In genomic region chr14:33136843-33137242, GRCm38 (mm10) we compare ENCODE assay signal across 27 mouse cellular contexts. TPM values are rescaled to one million over a fixed set of nuclear protein-coding genes. Genes with fewer than 3 reads are reported as not detected.
DNase-seq lines count a peak whose midpoint lies in the region; ATAC-seq and TF ChIP-seq lines count a peak whose summit lies in the region.
"Had no signal": no experiment of that assay in that cellular context is flagged by ENCODE, and none has a peak within 500 bp of the region (broad histone marks: within the 10 kb centered on the region; RNA-seq: fewer than 3 reads in every experiment).

No protein-coding gene starts in this region.

- H3K9ac ChIP-seq in hindbrain, embryonic 12.5 days = no peak overlapping the region
- H3K9ac ChIP-seq in hindbrain, embryonic 11.5 days (ENCODE audit: low read depth, low read length) = no peak overlapping the region
- no peak overlapping the region for H3K9ac ChIP-seq in midbrain, embryonic 13.5 days (replicated peaks)
- H3K9ac ChIP-seq in midbrain, embryonic 14.5 days (replicated peaks; ENCODE audit: low read length) = no peak overlapping the region
- no peak overlapping the region for H3K9ac ChIP-seq in midbrain, postnatal 0 days (replicated peaks; ENCODE audit: low read length, poor library complexity, severe bottlenecking)
- H3K9ac ChIP-seq in lung, postnatal 0 days (replicated peaks; ENCODE audit: low read depth) = no peak overlapping the region
- H3K9ac ChIP-seq: embryonic facial prominence, embryonic 13.5 days; forebrain, embryonic 12.5 days; forebrain, embryonic 15.5 days; heart, embryonic 12.5 days; heart, embryonic 15.5 days; hindbrain, embryonic 14.5 days had no signal

- H3K9me3 ChIP-seq in hindbrain, embryonic 12.5 days (replicated peaks) = no peaks in the 10 kb centered on the region
- no peaks in the 10 kb centered on the region for H3K9me3 ChIP-seq in hindbrain, embryonic 11.5 days (ENCODE audit: control insufficient read depth, low read length)
- no peaks in the 10 kb centered on the region; the same call in 1 of the 2 replicates for H3K9me3 ChIP-seq in midbrain, embryonic 13.5 days
- H3K9me3 ChIP-seq in midbrain, embryonic 10.5 days (replicated peaks) = no peaks in the 10 kb centered on the region
- H3K9me3 ChIP-seq in midbrain, embryonic 14.5 days (ENCODE audit: control insufficient read depth, low read length) = no peaks in the 10 kb centered on the region
- no peaks in the 10 kb centered on the region for H3K9me3 ChIP-seq in midbrain, postnatal 0 days (ENCODE audit: low read length)
- H3K9me3 ChIP-seq in lung, postnatal 0 days (ENCODE audit: low read length) = no peaks in the 10 kb centered on the region
- H3K9me3 ChIP-seq: embryonic facial prominence, embryonic 10.5 days; embryonic facial prominence, embryonic 13.5 days; forebrain, embryonic 12.5 days; forebrain, embryonic 15.5 days; heart, embryonic 12.5 days; heart, embryonic 15.5 days had no signal

- DNase-seq in hindbrain, embryonic 11.5 days (ENCODE audit: low spot score) = no peak
- DNase-seq in midbrain, embryonic 10.5 days (ENCODE audit: low spot score) = no peak
- peak; percentile 55 for DNase-seq in midbrain, embryonic 14.5 days
- DNase-seq in midbrain, postnatal 0 days (ENCODE audit: low spot score) = no peak
- DNase-seq in lung, postnatal 0 days (ENCODE audit: low spot score) = no peak
- DNase-seq in ovary, postnatal 36 days (ENCODE audit: low spot score) = no peak
- DNase-seq: adrenal gland, adult 2 months; adrenal gland, postnatal 14 days; cerebellum, adult 11-12 months; cerebellum, adult 8-10 months; cerebellum, postnatal 10 days; cerebellum, postnatal 36 days; embryo, embryonic 11 days; gastrocnemius, postnatal 25 days; heart, adult 18-20 months; heart, postnatal 10 days; heart, postnatal 4 days had no signal

- no peaks in the 10 kb centered on the region for H3K27me3 ChIP-seq in hindbrain, embryonic 12.5 days
- H3K27me3 ChIP-seq in hindbrain, embryonic 11.5 days (ENCODE audit: control insufficient read depth, insufficient read depth, low read length) = no peaks in the 10 kb centered on the region
- peaks cover 57% of the 10 kb centered on the region for H3K27me3 ChIP-seq in midbrain, embryonic 13.5 days
- no peaks in the 10 kb centered on the region; the same call in 1 of the 2 replicates for H3K27me3 ChIP-seq in midbrain, embryonic 10.5 days (ENCODE audit: low read depth, poor library complexity, severe bottlenecking)
- H3K27me3 ChIP-seq in midbrain, embryonic 14.5 days (ENCODE audit: control insufficient read depth, insufficient read depth, low read length) = peaks cover 5% of the 10 kb centered on the region; the same call in 1 of the 2 replicates
- H3K27me3 ChIP-seq in midbrain, postnatal 0 days (ENCODE audit: insufficient read depth, low read length) = peaks cover 8% of the 10 kb centered on the region
- H3K27me3 ChIP-seq in lung, postnatal 0 days (replicated peaks; ENCODE audit: insufficient read depth, low read length) = no peaks in the 10 kb centered on the region
- H3K27me3 ChIP-seq: forebrain, embryonic 12.5 days; forebrain, embryonic 15.5 days; heart, embryonic 15.5 days had no signal

- no peak overlapping the region for H3K4me2 ChIP-seq in hindbrain, embryonic 12.5 days (replicated peaks)
- no peak overlapping the region for H3K4me2 ChIP-seq in hindbrain, embryonic 11.5 days (replicated peaks; ENCODE audit: low read depth, low read length)
- H3K4me2 ChIP-seq in midbrain, embryonic 13.5 days (replicated peaks) = no peak overlapping the region
- peak overlapping the region; percentile 13; the same call in 1 of the 2 replicates for H3K4me2 ChIP-seq in midbrain, embryonic 14.5 days (ENCODE audit: low read length)
- peak overlapping the region; percentile 28; the same call in 1 of the 2 replicates for H3K4me2 ChIP-seq in midbrain, postnatal 0 days (ENCODE audit: low read depth, low read length, poor library complexity, severe bottlenecking)
- H3K4me2 ChIP-seq in lung, postnatal 0 days (replicated peaks; ENCODE audit: low read depth, low read length) = no peak overlapping the region
- H3K4me2 ChIP-seq: embryonic facial prominence, embryonic 13.5 days; forebrain, embryonic 12.5 days; forebrain, embryonic 15.5 days; heart, embryonic 12.5 days; heart, embryonic 15.5 days; hindbrain, embryonic 14.5 days had no signal

- H3K4me3 ChIP-seq in hindbrain, embryonic 12.5 days = no peak overlapping the region
- H3K4me3 ChIP-seq in hindbrain, embryonic 11.5 days (ENCODE audit: low read depth, low read length) = no peak overlapping the region
- no peak overlapping the region for H3K4me3 ChIP-seq in midbrain, embryonic 13.5 days (replicated peaks)
- no peak overlapping the region for H3K4me3 ChIP-seq in midbrain, embryonic 10.5 days
- no peak overlapping the region for H3K4me3 ChIP-seq in midbrain, embryonic 14.5 days (replicated peaks; ENCODE audit: low read depth, low read length)
- H3K4me3 ChIP-seq in midbrain, postnatal 0 days (ENCODE audit: low read depth, low read length) = no peak overlapping the region
- H3K4me3 ChIP-seq in lung, postnatal 0 days (ENCODE audit: low read depth, low read length) = no peak overlapping the region
- H3K4me3 ChIP-seq: embryonic facial prominence, embryonic 10.5 days; embryonic facial prominence, embryonic 13.5 days; erythroblast, embryonic 14.5 days; forebrain, embryonic 12.5 days; forebrain, embryonic 15.5 days; heart, embryonic 12.5 days; heart, embryonic 15.5 days had no signal

- no peaks in the 10 kb centered on the region for H3K36me3 ChIP-seq in hindbrain, embryonic 12.5 days
- H3K36me3 ChIP-seq in hindbrain, embryonic 11.5 days (ENCODE audit: control insufficient read depth, insufficient read depth, low read length) = no peaks in the 10 kb centered on the region
- no peaks in the 10 kb centered on the region for H3K36me3 ChIP-seq in midbrain, embryonic 13.5 days
- no peaks in the 10 kb centered on the region for H3K36me3 ChIP-seq in midbrain, embryonic 10.5 days
- H3K36me3 ChIP-seq in midbrain, embryonic 14.5 days (ENCODE audit: control insufficient read depth, insufficient read depth, low read length) = no peaks in the 10 kb centered on the region
- no peaks in the 10 kb centered on the region for H3K36me3 ChIP-seq in midbrain, postnatal 0 days (ENCODE audit: insufficient read depth, low read length)
- H3K36me3 ChIP-seq in lung, postnatal 0 days (ENCODE audit: insufficient read depth, low read length) = no peaks in the 10 kb centered on the region
- H3K36me3 ChIP-seq: embryonic facial prominence, embryonic 10.5 days; embryonic facial prominence, embryonic 13.5 days; forebrain, embryonic 12.5 days; forebrain, embryonic 15.5 days; heart, embryonic 12.5 days; heart, embryonic 15.5 days had no signal

- ATAC-seq in hindbrain, embryonic 12.5 days (ENCODE audit: low FRiP score) = peak; percentile 52; the same call in 1 of the 2 replicates
- no peak for ATAC-seq in hindbrain, embryonic 11.5 days (ENCODE audit: low FRiP score)
- ATAC-seq in midbrain, embryonic 13.5 days = peak; percentile 58; the same call in 1 of the 2 replicates
- no peak for ATAC-seq in midbrain, embryonic 14.5 days (ENCODE audit: low FRiP score, low TSS enrichment)
- ATAC-seq in midbrain, postnatal 0 days (ENCODE audit: low FRiP score) = no peak
- ATAC-seq in lung, postnatal 0 days = no peak
- ATAC-seq: forebrain, embryonic 15.5 days had no signal

- WGBS in hindbrain, embryonic 12.5 days = 67% methylated on average over 9 of the region's 9 CpGs
- 68% methylated on average over 9 of the region's 9 CpGs for WGBS in hindbrain, embryonic 11.5 days
- WGBS in midbrain, embryonic 13.5 days = 38% methylated on average over 9 of the region's 9 CpGs
- WGBS in midbrain, embryonic 10.5 days = 71% methylated on average over 9 of the region's 9 CpGs
- WGBS in midbrain, embryonic 14.5 days = 28% methylated on average over 9 of the region's 9 CpGs
- WGBS in midbrain, postnatal 0 days = 34% methylated on average over 9 of the region's 9 CpGs
- 68% methylated on average over 9 of the region's 9 CpGs for WGBS in lung, postnatal 0 days

- no peak for TF ChIP-seq EP300 in lung, postnatal 0 days (IDR thresholded peaks at IDR 0.05)

- H3K4me1 ChIP-seq in hindbrain, embryonic 12.5 days = 0 out of 2 replicates have a peak, but pooled peaks cover 2% of the 10 kb centered on the region
- H3K4me1 ChIP-seq in hindbrain, embryonic 11.5 days (replicated peaks; ENCODE audit: control insufficient read depth, insufficient read depth, low read length) = no peaks in the 10 kb centered on the region
- H3K4me1 ChIP-seq in midbrain, embryonic 13.5 days (replicated peaks) = no peaks in the 10 kb centered on the region; the same call in 1 of the 2 replicates
- no peaks in the 10 kb centered on the region for H3K4me1 ChIP-seq in midbrain, embryonic 10.5 days
- 0 out of 2 replicates have a peak, but pooled peaks cover 2% of the 10 kb centered on the region for H3K4me1 ChIP-seq in midbrain, embryonic 14.5 days (ENCODE audit: control insufficient read depth, insufficient read depth, low read length)
- no peaks in the 10 kb centered on the region for H3K4me1 ChIP-seq in midbrain, postnatal 0 days (ENCODE audit: insufficient read depth, low read length)
- no peaks in the 10 kb centered on the region for H3K4me1 ChIP-seq in lung, postnatal 0 days (ENCODE audit: insufficient read depth, low read depth, low read length)
- H3K4me1 ChIP-seq: embryonic facial prominence, embryonic 10.5 days; embryonic facial prominence, embryonic 13.5 days; forebrain, embryonic 12.5 days; forebrain, embryonic 15.5 days; heart, embryonic 12.5 days; heart, embryonic 15.5 days had no signal

- H3K27ac ChIP-seq in hindbrain, embryonic 12.5 days = no peak overlapping the region
- H3K27ac ChIP-seq in hindbrain, embryonic 11.5 days (ENCODE audit: low read depth, low read length) = no peak overlapping the region
- no peak overlapping the region for H3K27ac ChIP-seq in midbrain, embryonic 13.5 days
- no peak overlapping the region for H3K27ac ChIP-seq in midbrain, embryonic 10.5 days (replicated peaks)
- no peak overlapping the region for H3K27ac ChIP-seq in midbrain, embryonic 14.5 days (replicated peaks; ENCODE audit: low read depth, low read length)
- no peak overlapping the region for H3K27ac ChIP-seq in midbrain, postnatal 0 days (ENCODE audit: low read depth, low read length)
- H3K27ac ChIP-seq in lung, postnatal 0 days (ENCODE audit: low read length) = no peak overlapping the region
- H3K27ac ChIP-seq: embryonic facial prominence, embryonic 10.5 days; embryonic facial prominence, embryonic 13.5 days; forebrain, embryonic 12.5 days; forebrain, embryonic 15.5 days; heart, embryonic 15.5 days; hindbrain, embryonic 14.5 days had no signal

- TF ChIP-seq CTCF in midbrain, postnatal 0 days (IDR thresholded peaks at IDR 0.05) = no peak
- TF ChIP-seq CTCF in lung, postnatal 0 days (IDR thresholded peaks at IDR 0.05) = no peak

RNA-seq across cellular contexts. Expression of gene Wdfy4, which starts 48.5 kb away (rescaled TPM):
- polyA plus RNA-seq in hindbrain, embryonic 12.5 days (2016; fragmentation: Nextera tagmentation; extraction: Ambion mirVana) = 0.25 and 0.30 TPM in 2 replicates
- 0.04 and 0.11 TPM in 2 replicates for polyA plus RNA-seq in hindbrain, embryonic 11.5 days (2014; fragmentation: Nextera tagmentation; extraction: Ambion mirVana)
- 0.05 and 0.09 TPM in 2 replicates for polyA plus RNA-seq in midbrain, embryonic 13.5 days (2015; fragmentation: Nextera tagmentation; extraction: Ambion mirVana)
- 0.41 and 0.42 TPM in 2 replicates for polyA plus RNA-seq in midbrain, embryonic 10.5 days (2016; fragmentation: Nextera tagmentation; extraction: Ambion mirVana)
- polyA plus RNA-seq in midbrain, embryonic 14.5 days (2014; fragmentation: Nextera tagmentation; extraction: Ambion mirVana) = 0.05 and 0.24 TPM in 2 replicates
- total RNA-seq in midbrain, postnatal 0 days (2014; rRNA removed) = 1.4 and 7.8 TPM in 2 replicates
- 0.02 and 0.06 TPM in 2 replicates for polyA plus RNA-seq in midbrain, postnatal 0 days (2015; fragmentation: Nextera tagmentation; extraction: Ambion mirVana)
- 0.90 and 0.98 TPM in 2 replicates for polyA plus RNA-seq in lung, postnatal 0 days (2015; fragmentation: Nextera tagmentation; extraction: Ambion mirVana)

Comparison
In these comparisons a context has a peak if more than half of its experiments do, and no peak if none do; other contexts are left out.
1. ATAC-seq: peak in hindbrain, embryonic 12.5 days (single experiment) and midbrain, embryonic 13.5 days (single experiment); none in hindbrain, embryonic 11.5 days (single experiment), midbrain, embryonic 14.5 days (single experiment), midbrain, postnatal 0 days (single experiment) and lung, postnatal 0 days (single experiment).
2. H3K4me2 ChIP-seq: peak in midbrain, embryonic 14.5 days (single experiment) and midbrain, postnatal 0 days (single experiment); none in hindbrain, embryonic 12.5 days (single experiment), hindbrain, embryonic 11.5 days (single experiment), midbrain, embryonic 13.5 days (single experiment) and lung, postnatal 0 days (single experiment).